Mouse (Mus musculus): ENCODE measurements around the gene Lypd6b.

Gene Lypd6b

GRCm38 (mm10) chr2:49770440-49770839 is 17.0 kb upstream of the Lypd6b start:
- DNase-seq (ENCODE audit: low spot score), result no peak

- no peak for DNase-seq (ENCODE audit: low spot score)
These were observed 16.3 kb upstream of the Lypd6b start for GRCm38 (mm10) chr2:49771172-49771571.

- DNase-seq (ENCODE audit: low spot score), result no peak
These were observed 14.1 kb upstream of the Lypd6b start for GRCm38 (mm10) chr2:49773194-49773931.

- no peak for DNase-seq (ENCODE audit: low spot score)
These were observed 13.3 kb upstream of the Lypd6b start for GRCm38 (mm10) chr2:49774180-49774579.

- no peak for DNase-seq (ENCODE audit: low spot score)
These were observed 12.3 kb upstream of the Lypd6b start for GRCm38 (mm10) chr2:49775187-49775586.

GRCm38 (mm10) chr2:49775735-49776134 is 11.8 kb upstream of the Lypd6b start:
- DNase-seq (ENCODE audit: low spot score), result no peak

- DNase-seq (ENCODE audit: low spot score), result no peak
These were observed 11.1 kb upstream of the Lypd6b start for GRCm38 (mm10) chr2:49776407-49776806.

- peak; percentile 39 for DNase-seq (ENCODE audit: low spot score)
These were observed 547 bp downstream of the Lypd6b start for GRCm38 (mm10) chr2:49788051-49788418.

GRCm38 (mm10) chr2:49788643-49789042 is 1.2 kb downstream of the Lypd6b start:
- no peak for DNase-seq (ENCODE audit: low spot score)

- no peak for DNase-seq (ENCODE audit: low spot score)
These were observed 1.6 kb downstream of the Lypd6b start for GRCm38 (mm10) chr2:49789078-49789477.

GRCm38 (mm10) chr2:49789504-49789903 is 2.0 kb downstream of the Lypd6b start:
- DNase-seq (ENCODE audit: low spot score), result no peak

- DNase-seq (ENCODE audit: low spot score), result no peak
These were observed 10.1 kb downstream of the Lypd6b start for GRCm38 (mm10) chr2:49797444-49798143.

- DNase-seq (ENCODE audit: low spot score), result no peak
These were observed 17.0 kb downstream of the Lypd6b start for GRCm38 (mm10) chr2:49804448-49804847.

GRCm38 (mm10) chr2:49805736-49806371 is 18.4 kb downstream of the Lypd6b start:
- DNase-seq (ENCODE audit: low spot score), result no peak

GRCm38 (mm10) chr2:49809496-49809895 is 22.0 kb downstream of the Lypd6b start:
- no peak for DNase-seq (ENCODE audit: low spot score)

GRCm38 (mm10) chr2:49811420-49811819 is 23.9 kb downstream of the Lypd6b start:
- DNase-seq (ENCODE audit: low spot score), result no peak

GRCm38 (mm10) chr2:49811871-49812363 is 24.4 kb downstream of the Lypd6b start:
- DNase-seq (ENCODE audit: low spot score), result no peak

- DNase-seq (ENCODE audit: low spot score), result no peak
These were observed 25.7 kb downstream of the Lypd6b start for GRCm38 (mm10) chr2:49813151-49813550.

- DNase-seq (ENCODE audit: low spot score), result no peak
These were observed 26.5 kb downstream of the Lypd6b start for GRCm38 (mm10) chr2:49814011-49814410.

- DNase-seq (ENCODE audit: low spot score), result no peak
These were observed 28.3 kb downstream of the Lypd6b start for GRCm38 (mm10) chr2:49815696-49816320.

GRCm38 (mm10) chr2:49816549-49816948 is 29.1 kb downstream of the Lypd6b start:
- no peak for DNase-seq (ENCODE audit: low spot score)

- no peak for DNase-seq (ENCODE audit: low spot score)
These were observed 29.7 kb downstream of the Lypd6b start for GRCm38 (mm10) chr2:49817151-49817550.
